Mouse (Mus musculus): ENCODE data around the gene Crct1. TPM values are rescaled to one million over a fixed set of nuclear protein-coding genes. Genes with fewer than 3 reads are reported as not detected.

Crct1 gene
- total and polyA plus RNA-seq, 3 experiments = not detected

- TF ChIP-seq MAX (IDR thresholded peaks at IDR 0.05; ENCODE audit: low read length) (no peak), CTCF (IDR thresholded peaks at IDR 0.05 in 2 of 3, conservative IDR thresholded peaks at IDR 0.05 in 1 of 3; ENCODE audit: control insufficient read depth in 1 of 3, insufficient read depth in 1 of 3, low read depth in 2 of 3, low read length in 3 of 3, poor library complexity in 1 of 3, severe bottlenecking in 1 of 3) (no peak)
Measured at GRCm38 (mm10) chr3:92991926-92992325, 23.6 kb downstream of the Crct1 start, which contains the start of gene Lce3f (continued).

- Histone ChIP-seq H3K9ac (ENCODE audit: control insufficient read depth, low read depth, low read length, poor library complexity, severe bottlenecking) (no peak overlapping the region), H3K9me3 (replicated peaks; ENCODE audit: insufficient read depth, low read length) (no peaks in the 10 kb centered on the region), H3K27ac (ENCODE audit: control insufficient read depth, low read depth, low read length) (no peak overlapping the region), H3K27me3 (ENCODE audit: control insufficient read depth in 1 of 2, insufficient read depth in 2 of 2, low read length in 2 of 2) (no peaks in the 10 kb centered on the region), H3K36me3 (ENCODE audit: control insufficient read depth in 1 of 2, insufficient read depth in 2 of 2, low read length in 2 of 2) (no peaks in the 10 kb centered on the region), H3K4me3 (ENCODE audit: control insufficient read depth in 1 of 2, insufficient read depth in 1 of 2, low read depth in 2 of 2, low read length in 2 of 2) (no peak overlapping the region), H3K4me1 (ENCODE audit: control insufficient read depth in 1 of 2, insufficient read depth in 2 of 2, low read length in 2 of 2) (no peaks in the 10 kb centered on the region), H3K79me2 (ENCODE audit: control insufficient read depth, insufficient read depth, low read length, poor library complexity) (no peaks in the 10 kb centered on the region)
- no peak for TF ChIP-seq BHLHE40 (IDR thresholded peaks at IDR 0.05; ENCODE audit: borderline replicate concordance, low read depth, low read length)
- TF ChIP-seq SMC3 (IDR thresholded peaks at IDR 0.05; ENCODE audit: low read depth, low read length) = no peak
- no peak for TF ChIP-seq USF2 (IDR thresholded peaks at IDR 0.05; ENCODE audit: borderline replicate concordance in 1 of 2, insufficient read depth in 1 of 2, low read depth in 1 of 2, low read length in 2 of 2)
- DNase-seq (ENCODE audit: low read depth, low spot score) = no peak
Measured at GRCm38 (mm10) chr3:92978484-92978883, 37.0 kb downstream of the Crct1 start.

GRCm38 (mm10) chr3:92966761-92967160 lies 48.7 kb downstream of the Crct1 start, which contains the start of gene Lce3e:
Lce3e (plus strand) TSS chr3:92967061.
- Histone ChIP-seq H3K4me3 (ENCODE audit: control insufficient read depth in 1 of 2, insufficient read depth in 1 of 2, low read depth in 2 of 2, low read length in 2 of 2) (no peak within 1 kb of the TSS), H3K27me3 (ENCODE audit: control insufficient read depth in 1 of 2, insufficient read depth in 2 of 2, low read length in 2 of 2) (no peaks in the 10 kb centered on the region), H3K27ac (ENCODE audit: control insufficient read depth, low read depth, low read length) (no peak within 1 kb of the TSS), H3K36me3 (ENCODE audit: control insufficient read depth in 1 of 2, insufficient read depth in 2 of 2, low read length in 2 of 2) (no peaks in the 10 kb centered on the region), H3K9me3 (replicated peaks; ENCODE audit: insufficient read depth, low read length) (no peaks in the 10 kb centered on the region), H3K4me1 (ENCODE audit: control insufficient read depth in 1 of 2, insufficient read depth in 2 of 2, low read length in 2 of 2) (no peaks in the 10 kb centered on the region), H3K79me2 (ENCODE audit: control insufficient read depth, insufficient read depth, low read length, poor library complexity) (no peaks in the 10 kb centered on the region), H3K9ac (ENCODE audit: control insufficient read depth, low read depth, low read length, poor library complexity, severe bottlenecking) (no peak within 1 kb of the TSS)
- no peak for DNase-seq (ENCODE audit: low read depth, low spot score)
- no peak for TF ChIP-seq MAX (IDR thresholded peaks at IDR 0.05; ENCODE audit: low read length)
- no peak for TF ChIP-seq ELF1 (IDR thresholded peaks at IDR 0.05; ENCODE audit: low read depth, low read length)
- TF ChIP-seq KAT2A (conservative IDR thresholded peaks at IDR 0.05; ENCODE audit: low read depth, low read length) = no peak
- no peak for TF ChIP-seq CHD1 (IDR thresholded peaks at IDR 0.05; ENCODE audit: low read depth, low read length)
- TF ChIP-seq ZKSCAN1 (IDR thresholded peaks at IDR 0.05; ENCODE audit: low read depth, low read length) = no peak
- no peak for TF ChIP-seq JUND (IDR thresholded peaks at IDR 0.05; ENCODE audit: low read depth, low read length)
- TF ChIP-seq MAFK (IDR thresholded peaks at IDR 0.05; ENCODE audit: borderline replicate concordance, low read depth, low read length) = no peak
- TF ChIP-seq TAL1 (IDR thresholded peaks at IDR 0.05; ENCODE audit: low read length) = no peak
- TF ChIP-seq MYB (IDR thresholded peaks at IDR 0.05; ENCODE audit: low read depth, low read length) = no peak
- no peak for TF ChIP-seq UBTF (IDR thresholded peaks at IDR 0.05; ENCODE audit: borderline replicate concordance, insufficient read depth, low read depth, low read length)
- TF ChIP-seq TCF12 (IDR thresholded peaks at IDR 0.05; ENCODE audit: low read depth, low read length) = no peak
- no peak for TF ChIP-seq ZMIZ1 (IDR thresholded peaks at IDR 0.05; ENCODE audit: low read depth, low read length)
- TF ChIP-seq ZC3H11A (IDR thresholded peaks at IDR 0.05; ENCODE audit: low read depth, low read length) = no peak
- TF ChIP-seq TBP (IDR thresholded peaks at IDR 0.05; ENCODE audit: low read depth, low read length) = no peak
- TF ChIP-seq CHD2 (IDR thresholded peaks at IDR 0.05; ENCODE audit: low read length) = no peak
- no peak for TF ChIP-seq USF2 (IDR thresholded peaks at IDR 0.05; ENCODE audit: borderline replicate concordance in 1 of 2, insufficient read depth in 1 of 2, low read depth in 1 of 2, low read length in 2 of 2)
- TF ChIP-seq GATA1 (IDR thresholded peaks at IDR 0.05; ENCODE audit: low read depth, low read length) = no peak

Other genes starting within 250 kb of the Crct1 start
- not detected in 2 replicates for gene Lce1i, start 236.8 kb downstream of the Crct1 start, total RNA-seq (2012; rRNA removed)
- gene Lce1i, start 236.8 kb downstream of the Crct1 start, polyA plus RNA-seq (2012; ENCODE audit: insufficient read depth in 1 of 2, insufficient read length in 2 of 2, low read depth in 1 of 2, low replicate concordance in 2 of 2, missing spikeins in 1 of 2) = not detected
- not detected in 2 replicates for gene Lce1j, start 225.2 kb downstream of the Crct1 start, total RNA-seq (2012; rRNA removed)
- not detected for gene Lce1j, start 225.2 kb downstream of the Crct1 start, polyA plus RNA-seq (2012; ENCODE audit: insufficient read depth in 1 of 2, insufficient read length in 2 of 2, low read depth in 1 of 2, low replicate concordance in 2 of 2, missing spikeins in 1 of 2)
- gene Lce1k, start 207.8 kb downstream of the Crct1 start, total RNA-seq (2012; rRNA removed) = not detected in 2 replicates
- gene Lce1k, start 207.8 kb downstream of the Crct1 start, polyA plus RNA-seq (2012; ENCODE audit: insufficient read depth in 1 of 2, insufficient read length in 2 of 2, low read depth in 1 of 2, low replicate concordance in 2 of 2, missing spikeins in 1 of 2) = not detected
- gene Kprp, start 188.4 kb downstream of the Crct1 start, total RNA-seq (2012; rRNA removed) = not detected in 2 replicates
- gene Kprp, start 188.4 kb downstream of the Crct1 start, polyA plus RNA-seq (2012; ENCODE audit: insufficient read depth in 1 of 2, insufficient read length in 2 of 2, low read depth in 1 of 2, low replicate concordance in 2 of 2, missing spikeins in 1 of 2) = not detected
- not detected in 2 replicates for gene Lce1l, start 164.4 kb downstream of the Crct1 start, total RNA-seq (2012; rRNA removed)
- gene Lce1l, start 164.4 kb downstream of the Crct1 start, polyA plus RNA-seq (2012; ENCODE audit: insufficient read depth in 1 of 2, insufficient read length in 2 of 2, low read depth in 1 of 2, low replicate concordance in 2 of 2, missing spikeins in 1 of 2) = not detected
- gene 2310050C09Rik, start 145.5 kb downstream of the Crct1 start, total RNA-seq (2012; rRNA removed) = not detected in 2 replicates
- not detected for gene 2310050C09Rik, start 145.5 kb downstream of the Crct1 start, polyA plus RNA-seq (2012; ENCODE audit: insufficient read depth in 1 of 2, insufficient read length in 2 of 2, low read depth in 1 of 2, low replicate concordance in 2 of 2, missing spikeins in 1 of 2)
- gene Lce3a, start 89.5 kb downstream of the Crct1 start, total RNA-seq (2012; rRNA removed) = not detected in 2 replicates
- gene Lce3a, start 89.5 kb downstream of the Crct1 start, polyA plus RNA-seq (2012; ENCODE audit: insufficient read depth in 1 of 2, insufficient read length in 2 of 2, low read depth in 1 of 2, low replicate concordance in 2 of 2, missing spikeins in 1 of 2) = not detected
- not detected in 2 replicates for gene Lce3b, start 82.7 kb downstream of the Crct1 start, total RNA-seq (2012; rRNA removed)
- not detected for gene Lce3b, start 82.7 kb downstream of the Crct1 start, polyA plus RNA-seq (2012; ENCODE audit: insufficient read depth in 1 of 2, insufficient read length in 2 of 2, low read depth in 1 of 2, low replicate concordance in 2 of 2, missing spikeins in 1 of 2)
- gene Lce3c, start 71.2 kb downstream of the Crct1 start, total RNA-seq (2012; rRNA removed) = not detected in 2 replicates
- gene Lce3c, start 71.2 kb downstream of the Crct1 start, polyA plus RNA-seq (2012; ENCODE audit: insufficient read depth in 1 of 2, insufficient read length in 2 of 2, low read depth in 1 of 2, low replicate concordance in 2 of 2, missing spikeins in 1 of 2) = not detected
- gene Lce3d, start 58.3 kb downstream of the Crct1 start, total RNA-seq (2012; rRNA removed) = not detected in 2 replicates
- not detected for gene Lce3d, start 58.3 kb downstream of the Crct1 start, polyA plus RNA-seq (2012; ENCODE audit: insufficient read depth in 1 of 2, insufficient read length in 2 of 2, low read depth in 1 of 2, low replicate concordance in 2 of 2, missing spikeins in 1 of 2)
- gene Lce3e, start 48.6 kb downstream of the Crct1 start, total RNA-seq (2012; rRNA removed) = not detected in 2 replicates
- not detected for gene Lce3e, start 48.6 kb downstream of the Crct1 start, polyA plus RNA-seq (2012; ENCODE audit: insufficient read depth in 1 of 2, insufficient read length in 2 of 2, low read depth in 1 of 2, low replicate concordance in 2 of 2, missing spikeins in 1 of 2)
- not detected in 2 replicates for gene Lce3f, start 23.5 kb downstream of the Crct1 start, total RNA-seq (2012; rRNA removed)
- gene Lce3f, start 23.5 kb downstream of the Crct1 start, polyA plus RNA-seq (2012; ENCODE audit: insufficient read depth in 1 of 2, insufficient read length in 2 of 2, low read depth in 1 of 2, low replicate concordance in 2 of 2, missing spikeins in 1 of 2) = not detected
- gene Lce1m, start 3.4 kb upstream of the Crct1 start, total RNA-seq (2012; rRNA removed) = not detected in 2 replicates
- not detected for gene Lce1m, start 3.4 kb upstream of the Crct1 start, polyA plus RNA-seq (2012; ENCODE audit: insufficient read depth in 1 of 2, insufficient read length in 2 of 2, low read depth in 1 of 2, low replicate concordance in 2 of 2, missing spikeins in 1 of 2)
- gene Gm4858, start 53.1 kb upstream of the Crct1 start, total RNA-seq (2012; rRNA removed) = not detected in 2 replicates
- not detected for gene Gm4858, start 53.1 kb upstream of the Crct1 start, polyA plus RNA-seq (2012; ENCODE audit: insufficient read depth in 1 of 2, insufficient read length in 2 of 2, low read depth in 1 of 2, low replicate concordance in 2 of 2, missing spikeins in 1 of 2)
- not detected in 2 replicates for gene Crnn, start 129.1 kb upstream of the Crct1 start, total RNA-seq (2012; rRNA removed)
- gene Crnn, start 129.1 kb upstream of the Crct1 start, polyA plus RNA-seq (2012; ENCODE audit: insufficient read depth in 1 of 2, insufficient read length in 2 of 2, low read depth in 1 of 2, low replicate concordance in 2 of 2, missing spikeins in 1 of 2) = not detected
- gene Flg2, start 181.6 kb upstream of the Crct1 start, total RNA-seq (2012; rRNA removed) = not detected in 2 replicates
- not detected for gene Flg2, start 181.6 kb upstream of the Crct1 start, polyA plus RNA-seq (2012; ENCODE audit: insufficient read depth in 1 of 2, insufficient read length in 2 of 2, low read depth in 1 of 2, low replicate concordance in 2 of 2, missing spikeins in 1 of 2)